Mouse (Mus musculus) forebrain, embryonic 10.5 days (tissue): Measurements from ENCODE around the gene Slc39a8. TPM values are rescaled to one million over a fixed set of nuclear protein-coding genes. Genes with fewer than 3 reads are reported as not detected.

Experiments
- DNase-seq: peaks from one replicate; pipeline ENCODE4 v3.0.0-alpha.2; 2017; ENCODE audit warnings: low spot score; ENCODE audit errors: extremely low spot score
- H3K27ac ChIP-seq: fragments of 300-500 bp; sonication (generic); 2 replicates; pipeline ENCODE4 v1.5.1; 2016; ENCODE audit warnings: mild to moderate bottlenecking
- H3K27me3 ChIP-seq: fragments of 300-500 bp; sonication (generic); 2 replicates; pipeline ENCODE4 v1.6.1; 2016; ENCODE audit warnings: mild to moderate bottlenecking; ENCODE audit not compliant: poor library complexity, severe bottlenecking
- H3K36me3 ChIP-seq: fragments of 300-500 bp; sonication (generic); replicated peaks from 2 replicates; pipeline ENCODE4 v1.6.1; 2016; ENCODE audit warnings: mild to moderate bottlenecking, moderate library complexity
- H3K4me1 ChIP-seq: fragments of 300-500 bp; sonication (generic); 2 replicates; pipeline ENCODE4 v1.6.1; 2016
- H3K4me3 ChIP-seq: fragments of 300-500 bp; sonication (generic); 2 replicates; pipeline ENCODE4 v1.5.1; 2016; ENCODE audit warnings: mild to moderate bottlenecking, moderate library complexity
- H3K9me3 ChIP-seq: fragments of 300-500 bp; sonication (generic); 2 replicates; pipeline ENCODE4 v1.6.1; 2016; ENCODE audit warnings: mild to moderate bottlenecking, moderate library complexity
- WGBS: fragments of 180-500 bp; shearing (Covaris S2); methylation state at CpG from one replicate; pipeline ENCODE4 v1.1.7; 2016; 5-methylcytosine and 5-hydroxymethylcytosine counted together
- polyA plus RNA-seq: library from polyadenylated mRNA; unstranded; fragments of >200 nt; fragmentation: Nextera tagmentation; extraction: Ambion mirVana; gene quantifications from 2 replicates; pipeline ENCODE4 v1.2.1, GENCODE M21; 2016

Gene Slc39a8
- polyA plus RNA-seq, 1 experiment from 2014 or later, result 20.7 TPM

DNA sequence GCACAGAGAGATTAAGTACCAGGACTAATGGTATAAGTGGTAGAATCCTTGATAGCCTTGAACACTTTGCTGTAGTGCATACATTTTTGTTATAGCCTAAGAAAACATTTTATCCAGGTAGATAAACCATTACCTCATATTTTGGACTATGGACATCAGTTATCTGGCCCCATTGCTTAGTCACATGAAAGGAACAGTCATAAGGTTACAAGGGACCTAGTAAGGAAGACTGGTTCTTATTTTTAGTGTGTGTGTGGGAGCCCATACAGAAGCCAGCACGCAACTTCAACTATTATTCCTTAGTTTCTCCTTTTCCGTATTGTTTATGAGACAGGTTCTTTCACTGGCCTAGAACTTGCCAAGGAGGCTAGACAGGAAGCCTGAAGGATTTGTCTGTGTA, 7.4 kb downstream of the Slc39a8 start:
- WGBS, result 98% methylated on average over 2 of the region's 2 CpGs

DNA sequence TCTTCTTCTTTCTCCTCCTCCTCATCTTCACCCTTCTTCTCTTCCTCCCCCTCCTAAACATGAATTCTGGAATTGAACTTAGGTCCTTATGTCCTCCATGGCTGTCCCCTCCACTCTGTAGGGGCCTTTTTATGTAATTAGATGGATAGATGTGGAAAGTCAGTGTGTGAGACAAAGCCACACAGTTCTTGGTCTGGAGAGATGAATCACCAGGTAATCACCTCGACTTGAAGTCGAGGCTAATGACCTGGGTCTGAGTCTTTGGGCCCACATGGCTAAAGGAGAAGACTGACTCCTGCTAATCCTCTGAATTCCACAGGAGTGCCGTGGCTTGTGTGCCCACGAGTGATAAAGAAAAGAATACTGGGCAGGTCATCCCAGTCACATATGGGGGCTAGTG, 7.8 kb downstream of the Slc39a8 start:
- Histone ChIP-seq H3K27ac (no peak overlapping the region), H3K9me3 (no peaks in the 10 kb centered on the region), H3K36me3 (no peaks in the 10 kb centered on the region), H3K4me1 (no peaks in the 10 kb centered on the region), H3K4me3 (no peak overlapping the region), H3K27me3 (0 out of 2 replicates have a peak, but pooled peaks cover 5% of the 10 kb centered on the region)
- 77% methylated on average over 4 of the region's 4 CpGs for WGBS
- no peak for DNase-seq

More for the DNA sequence above, 7.4 kb downstream of the Slc39a8 start:
- Histone ChIP-seq H3K9me3 (no peaks in the 10 kb centered on the region), H3K4me1 (no peaks in the 10 kb centered on the region), H3K27ac (no peak overlapping the region), H3K27me3 (peaks cover 9% of the 10 kb centered on the region; the same call in 1 of the 2 replicates), H3K36me3 (no peaks in the 10 kb centered on the region), H3K4me3 (no peak overlapping the region)
- DNase-seq, result no peak

- H3K27me3 ChIP-seq, result no peaks in the 10 kb centered on the region
- no peak overlapping the region for H3K4me3 ChIP-seq
- H3K9me3 ChIP-seq, result no peaks in the 10 kb centered on the region
- WGBS, result 89% methylated on average over 3 of the region's 3 CpGs
- no peak overlapping the region for H3K27ac ChIP-seq
- no peaks in the 10 kb centered on the region for H3K4me1 ChIP-seq
- no peak for DNase-seq
- H3K36me3 ChIP-seq, result no peaks in the 10 kb centered on the region
These were observed 9.9 kb downstream of the Slc39a8 start for GRCm38 (mm10) chr3:135834988-135835387.

- no peak overlapping the region for H3K4me3 ChIP-seq
- no peak overlapping the region for H3K27ac ChIP-seq
- H3K9me3 ChIP-seq, result no peaks in the 10 kb centered on the region
- WGBS, result 93% methylated on average over 13 of the region's 13 CpGs
- DNase-seq, result no peak
- no peaks in the 10 kb centered on the region for H3K4me1 ChIP-seq
- H3K36me3 ChIP-seq, result no peaks in the 10 kb centered on the region
- H3K27me3 ChIP-seq, result no peaks in the 10 kb centered on the region
These were observed 14.5 kb downstream of the Slc39a8 start for GRCm38 (mm10) chr3:135839535-135839934.

- 92% methylated on average over 12 of the region's 12 CpGs for WGBS
- DNase-seq, result no peak
- Histone ChIP-seq H3K9me3 (no peaks in the 10 kb centered on the region), H3K36me3 (no peaks in the 10 kb centered on the region), H3K4me1 (no peaks in the 10 kb centered on the region), H3K27me3 (no peaks in the 10 kb centered on the region), H3K4me3 (no peak overlapping the region), H3K27ac (no peak overlapping the region)
These were observed 15.1 kb downstream of the Slc39a8 start for GRCm38 (mm10) chr3:135840185-135840584.

DNA sequence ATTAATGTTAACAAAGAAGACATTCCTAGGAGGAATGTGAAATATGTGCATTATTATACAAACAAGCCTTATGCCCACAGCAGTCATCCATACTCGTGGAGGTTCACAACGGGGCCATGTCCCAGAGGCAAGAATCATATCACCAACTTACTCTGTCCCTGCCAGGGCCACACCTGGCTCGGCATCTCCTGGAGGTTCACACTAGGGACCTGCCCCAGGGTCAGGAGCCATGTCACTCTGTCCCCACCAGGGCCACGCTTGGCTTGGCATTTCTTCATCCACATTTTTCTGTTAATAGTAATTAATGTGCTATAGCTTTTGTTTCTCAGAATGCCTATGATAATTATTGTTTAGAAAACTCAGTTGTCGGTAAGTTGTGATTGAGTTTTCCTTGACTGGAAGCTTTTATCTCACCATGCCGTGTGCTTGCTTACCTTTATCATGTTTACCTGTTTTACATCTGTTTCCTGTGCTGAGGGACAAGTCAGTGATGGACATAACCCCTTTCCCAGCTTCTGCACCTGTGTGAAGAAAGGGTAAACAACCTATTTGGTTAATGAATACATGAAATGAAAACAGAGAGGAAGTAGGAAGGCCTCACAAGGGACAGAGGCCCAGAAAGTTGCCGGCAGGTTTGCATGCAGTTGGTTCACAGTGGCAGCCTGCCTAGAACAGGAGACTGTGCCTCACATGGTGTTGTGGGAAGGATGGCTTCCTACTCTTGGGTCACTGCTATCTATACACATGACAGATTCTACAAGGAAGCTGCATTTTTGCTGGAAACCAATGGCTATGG, 16.8 kb downstream of the Slc39a8 start:
- Histone ChIP-seq H3K27me3 (no peaks in the 10 kb centered on the region), H3K36me3 (no peaks in the 10 kb centered on the region), H3K27ac (no peak overlapping the region), H3K4me3 (no peak overlapping the region), H3K4me1 (no peaks in the 10 kb centered on the region), H3K9me3 (no peaks in the 10 kb centered on the region)
- DNase-seq, result no peak
- 86% methylated on average over 7 of the region's 7 CpGs for WGBS

DNA sequence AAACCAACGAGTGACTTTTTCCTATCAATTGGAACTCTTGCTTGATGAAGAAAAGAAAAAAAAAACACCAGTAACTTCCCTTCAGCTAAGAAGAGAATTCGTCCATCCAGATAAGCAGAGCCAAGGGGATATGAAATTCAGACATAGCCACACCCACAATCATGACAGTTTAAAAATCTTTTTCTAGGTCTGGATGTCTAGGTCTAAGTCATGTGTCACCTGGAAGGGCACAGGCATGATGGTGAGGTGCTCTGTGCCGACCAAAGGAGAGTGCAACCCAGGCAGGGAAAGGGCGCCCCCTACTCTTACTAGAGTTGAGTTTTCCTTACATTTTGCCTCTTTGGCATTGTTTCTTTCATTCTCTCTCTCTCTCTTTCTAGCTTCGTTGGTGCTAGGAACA, 18.1 kb downstream of the Slc39a8 start:
- no peaks in the 10 kb centered on the region for H3K27me3 ChIP-seq
- H3K27ac ChIP-seq, result no peak overlapping the region
- no peaks in the 10 kb centered on the region for H3K36me3 ChIP-seq
- no peaks in the 10 kb centered on the region for H3K4me1 ChIP-seq
- H3K9me3 ChIP-seq, result no peaks in the 10 kb centered on the region
- WGBS, result 72% methylated on average over 5 of the region's 5 CpGs
- H3K4me3 ChIP-seq, result no peak overlapping the region
- DNase-seq, result no peak

DNA sequence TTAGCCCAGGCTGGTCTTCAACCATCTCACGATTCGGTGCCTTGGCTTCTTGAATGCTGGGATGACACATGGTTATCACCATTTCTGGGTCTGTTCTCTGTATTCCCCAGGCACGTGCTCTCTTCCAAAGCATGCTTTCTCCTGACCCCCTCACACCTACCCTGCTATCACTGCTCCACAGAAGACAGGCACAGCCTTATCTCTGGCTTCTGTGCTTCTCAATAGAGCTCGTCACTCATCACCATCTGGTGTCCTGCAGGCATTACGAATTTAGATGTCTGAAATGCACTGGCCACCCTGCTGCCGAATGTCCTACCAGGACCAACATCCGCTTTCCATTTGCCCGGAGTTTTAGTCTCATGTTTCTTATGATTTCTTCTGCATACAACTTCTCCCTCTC, 18.6 kb downstream of the Slc39a8 start:
- WGBS, result 86% methylated on average over 8 of the region's 8 CpGs

DNA sequence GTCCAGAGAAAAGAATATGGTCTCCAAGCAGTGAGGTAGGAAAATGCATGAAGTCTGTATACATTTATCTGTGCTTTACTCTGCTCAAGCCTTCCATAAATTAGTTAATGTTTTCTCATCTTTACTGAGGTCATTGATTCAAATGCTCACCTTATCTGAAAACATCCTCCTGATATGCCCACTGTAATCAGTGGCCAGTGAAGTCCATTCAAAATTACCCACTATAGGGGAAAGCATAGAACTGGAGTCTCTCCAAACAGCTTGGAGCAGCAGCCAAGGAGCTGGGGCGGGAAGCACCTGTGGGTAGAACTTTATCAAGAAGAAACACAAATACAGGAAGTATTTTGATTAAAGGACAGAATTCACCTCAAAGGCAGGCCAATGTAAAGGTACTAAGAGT, 19.8 kb downstream of the Slc39a8 start:
- 90% methylated on average over 1 of the region's 1 CpGs for WGBS
- Histone ChIP-seq H3K27me3 (no peaks in the 10 kb centered on the region), H3K27ac (no peak overlapping the region), H3K9me3 (no peaks in the 10 kb centered on the region), H3K4me3 (no peak overlapping the region), H3K4me1 (no peaks in the 10 kb centered on the region), H3K36me3 (no peaks in the 10 kb centered on the region)
- no peak for DNase-seq

More for the DNA sequence above, 18.6 kb downstream of the Slc39a8 start:
- Histone ChIP-seq H3K4me1 (no peaks in the 10 kb centered on the region), H3K4me3 (no peak overlapping the region), H3K36me3 (no peaks in the 10 kb centered on the region), H3K9me3 (no peaks in the 10 kb centered on the region), H3K27ac (no peak overlapping the region), H3K27me3 (no peaks in the 10 kb centered on the region)
- DNase-seq, result no peak

DNA sequence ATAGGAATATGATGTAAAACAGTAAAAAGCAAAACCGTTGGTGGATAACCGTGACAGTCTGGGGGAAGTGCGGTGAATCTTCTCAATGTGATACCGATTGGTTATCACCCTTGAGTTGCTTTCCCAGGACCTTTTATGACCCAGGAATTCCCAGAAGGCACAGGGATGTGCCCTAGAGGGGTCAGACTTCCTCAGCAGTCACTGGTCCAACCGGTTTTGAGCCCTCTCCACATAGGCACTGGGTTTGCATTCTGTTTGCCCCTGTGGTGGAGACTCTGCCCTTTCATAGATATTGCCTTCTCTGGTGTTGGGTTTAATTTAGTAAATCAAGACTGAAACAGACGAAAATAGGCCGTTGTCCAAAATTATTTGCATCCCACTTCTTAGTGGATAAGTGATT, 20.8 kb downstream of the Slc39a8 start:
- no peaks in the 10 kb centered on the region for H3K4me1 ChIP-seq
- no peak for DNase-seq
- no peaks in the 10 kb centered on the region for H3K27me3 ChIP-seq
- no peaks in the 10 kb centered on the region for H3K9me3 ChIP-seq
- H3K4me3 ChIP-seq, result no peak overlapping the region
- no peak overlapping the region for H3K27ac ChIP-seq
- 59% methylated on average over 7 of the region's 7 CpGs for WGBS
- no peaks in the 10 kb centered on the region for H3K36me3 ChIP-seq

DNA sequence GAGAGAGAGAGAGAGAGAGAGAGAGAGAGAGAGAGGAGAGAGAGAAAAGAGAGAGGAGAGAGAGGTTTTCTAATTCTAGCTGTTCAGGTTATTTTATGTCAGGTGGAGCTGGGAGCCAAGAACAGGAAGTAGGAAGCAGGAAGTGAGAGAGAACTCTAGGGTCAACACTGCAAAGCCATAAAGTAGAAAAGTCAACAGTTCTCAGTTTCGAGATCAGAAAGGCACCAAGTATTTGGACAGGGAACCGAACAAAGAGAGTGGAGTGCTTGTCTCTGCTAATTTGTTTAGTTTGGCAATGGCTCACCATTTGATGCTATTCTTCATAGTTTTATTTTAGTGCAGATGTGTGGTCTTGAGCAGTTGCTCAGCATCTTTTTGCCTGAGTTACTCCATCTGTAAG, 26.5 kb downstream of the Slc39a8 start:
- H3K27me3 ChIP-seq, result no peaks in the 10 kb centered on the region
- H3K27ac ChIP-seq, result no peak overlapping the region
- H3K36me3 ChIP-seq, result no peaks in the 10 kb centered on the region
- 90% methylated on average over 2 of the region's 2 CpGs for WGBS
- DNase-seq, result no peak
- peaks cover 9% of the 10 kb centered on the region for H3K4me1 ChIP-seq
- no peak overlapping the region for H3K4me3 ChIP-seq
- no peaks in the 10 kb centered on the region for H3K9me3 ChIP-seq

DNA sequence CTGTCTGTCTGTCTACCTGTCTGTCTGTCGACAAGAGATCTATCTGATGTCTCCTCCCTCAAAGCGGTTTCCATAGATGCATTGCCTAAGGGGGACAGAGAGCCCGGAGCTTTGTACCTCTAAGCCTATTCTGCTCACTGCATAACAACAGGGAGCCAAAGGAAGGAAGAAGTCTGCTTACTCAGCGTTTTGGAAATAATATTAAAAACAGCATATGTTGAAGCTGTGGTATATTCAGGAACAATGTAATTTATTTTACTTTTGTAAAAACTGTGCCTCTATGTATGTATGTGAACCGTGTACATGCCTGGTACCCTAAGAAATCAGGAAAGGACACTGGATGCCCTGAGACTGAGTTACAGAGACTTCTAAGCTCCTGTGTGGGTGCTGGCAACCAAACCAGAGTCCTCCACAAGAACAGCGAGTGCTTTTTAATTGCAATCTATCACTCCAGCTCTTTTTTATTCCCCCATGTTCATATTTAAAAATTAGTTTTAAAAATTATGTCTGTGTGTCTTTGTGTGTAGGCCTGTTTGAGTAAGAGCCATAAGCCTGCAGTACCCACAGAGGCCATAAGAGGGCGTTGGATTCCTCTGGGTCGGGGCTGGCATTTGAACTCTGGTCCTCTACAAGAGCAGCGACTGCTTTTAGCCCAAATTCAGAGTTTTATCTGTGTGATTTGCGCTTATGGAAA, 28.7 kb downstream of the Slc39a8 start:
- Histone ChIP-seq H3K4me3 (no peak overlapping the region), H3K36me3 (no peaks in the 10 kb centered on the region), H3K9me3 (no peaks in the 10 kb centered on the region), H3K27ac (no peak overlapping the region), H3K27me3 (no peaks in the 10 kb centered on the region), H3K4me1 (peaks cover 20% of the 10 kb centered on the region)
- DNase-seq, result no peak
- 85% methylated on average over 10 of the region's 10 CpGs for WGBS

GRCm38 (mm10) chr3:135854298-135854984, 29.4 kb downstream of the Slc39a8 start:
- Histone ChIP-seq H3K4me1 (peaks cover 20% of the 10 kb centered on the region), H3K27me3 (no peaks in the 10 kb centered on the region), H3K27ac (no peak overlapping the region), H3K36me3 (no peaks in the 10 kb centered on the region), H3K9me3 (no peaks in the 10 kb centered on the region), H3K4me3 (no peak overlapping the region)
- WGBS, result 86% methylated on average over 14 of the region's 14 CpGs
- no peak for DNase-seq
